Mouse (Mus musculus) cerebral cortex, adult 2 months (tissue): Measurements from ENCODE around the gene Gm11084.

Experiments
- WGBS: fragments of 180-500 bp; shearing (Covaris S2); methylation state at CpG from one replicate; pipeline ENCODE4 v1.1.7; 2018; 5-methylcytosine and 5-hydroxymethylcytosine counted together

Gene Gm11084

GRCm38 (mm10) chr2:72986616-72987015 is at the start of gene Gm11084:
Gm11084 (minus strand) TSS chr2:72986716.
- 95% methylated on average over 5 of the region's 5 CpGs for WGBS

GRCm38 (mm10) chr2:73031061-73032055 is 44.8 kb upstream of the Gm11084 start:
- 60% methylated on average over 7 of the region's 7 CpGs for WGBS

GRCm38 (mm10) chr2:73029846-73030245 is 43.3 kb upstream of the Gm11084 start:
- 96% methylated on average over 3 of the region's 3 CpGs for WGBS

GRCm38 (mm10) chr2:73028019-73028418 is 41.5 kb upstream of the Gm11084 start:
- WGBS = 94% methylated on average over 3 of the region's 3 CpGs

GRCm38 (mm10) chr2:73027126-73027525 is 40.6 kb upstream of the Gm11084 start:
- 55% methylated on average over 3 of the region's 3 CpGs for WGBS

GRCm38 (mm10) chr2:73023803-73024202 is 37.3 kb upstream of the Gm11084 start:
- WGBS = 72% methylated on average over 6 of the region's 6 CpGs

GRCm38 (mm10) chr2:73021046-73021445 is 34.5 kb upstream of the Gm11084 start:
- 85% methylated on average over 6 of the region's 6 CpGs for WGBS

GRCm38 (mm10) chr2:73019371-73020146 is 33.0 kb upstream of the Gm11084 start:
- WGBS = 38% methylated on average over 9 of the region's 9 CpGs

- 81% methylated on average over 9 of the region's 9 CpGs for WGBS
Measured at GRCm38 (mm10) chr2:73014063-73014462, 27.5 kb upstream of the Gm11084 start.

GRCm38 (mm10) chr2:73012636-73013035 is 26.1 kb upstream of the Gm11084 start:
- 79% methylated on average over 20 of the region's 20 CpGs for WGBS

- WGBS = 95% methylated on average over 9 of the region's 9 CpGs
Measured at GRCm38 (mm10) chr2:73007472-73007871, 21.0 kb upstream of the Gm11084 start.

GRCm38 (mm10) chr2:73005611-73006515 is 19.3 kb upstream of the Gm11084 start:
- WGBS = 71% methylated on average over 3 of the region's 3 CpGs

- 32% methylated on average over 24 of the region's 24 CpGs for WGBS
Measured at GRCm38 (mm10) chr2:73003751-73004717, 17.5 kb upstream of the Gm11084 start.

- WGBS = 59% methylated on average over 11 of the region's 12 CpGs
Measured at GRCm38 (mm10) chr2:73003049-73003448, 16.5 kb upstream of the Gm11084 start.

- 92% methylated on average over 6 of the region's 6 CpGs for WGBS
Measured at GRCm38 (mm10) chr2:73002451-73002850, 15.9 kb upstream of the Gm11084 start.

GRCm38 (mm10) chr2:73001994-73002393 is 15.5 kb upstream of the Gm11084 start:
- 92% methylated on average over 5 of the region's 5 CpGs for WGBS

GRCm38 (mm10) chr2:73000194-73000593 is 13.7 kb upstream of the Gm11084 start:
- WGBS = 92% methylated on average over 8 of the region's 8 CpGs

GRCm38 (mm10) chr2:72997586-72997985 is 11.1 kb upstream of the Gm11084 start:
- 94% methylated on average over 4 of the region's 4 CpGs for WGBS

- 62% methylated on average over 9 of the region's 9 CpGs for WGBS
Measured at GRCm38 (mm10) chr2:72996808-72997378, 10.4 kb upstream of the Gm11084 start.
